Mouse (Mus musculus) embryonic facial prominence, embryonic 12.5 days (tissue): ENCODE results near the gene Zcwpw1. TPM values are rescaled to one million over a fixed set of nuclear protein-coding genes. Genes with fewer than 3 reads are reported as not detected.
"Not testable (repeated sequence)": the region's sequence is repeated elsewhere in the genome, so short reads cannot be mapped to it uniquely, and the experiment has no call there.

Experiments
- ATAC-seq: fragments of 200-750 bp; cut with Nextera tagmentation; 2 replicates; pipeline ENCODE4 v1.8.0; 2017; ENCODE audit not compliant: insufficient number of reproducible peaks, insufficient read depth, low FRiP score, low TSS enrichment
- H3K27ac ChIP-seq: fragments of 300-500 bp; sonication (generic); 2 replicates; pipeline ENCODE4 v1.5.1; 2016; ENCODE audit warnings: mild to moderate bottlenecking
- H3K27me3 ChIP-seq: fragments of 300-500 bp; sonication (generic); 2 replicates; pipeline ENCODE4 v1.6.1; 2016; ENCODE audit warnings: mild to moderate bottlenecking, moderate library complexity
- H3K36me3 ChIP-seq: fragments of 300-500 bp; sonication (generic); 2 replicates; pipeline ENCODE4 v1.6.1; 2016; ENCODE audit warnings: mild to moderate bottlenecking
- H3K4me1 ChIP-seq: fragments of 300-500 bp; sonication (generic); 2 replicates; pipeline ENCODE4 v1.6.1; 2016
- H3K4me2 ChIP-seq: fragments of 300-500 bp; sonication (generic); replicated peaks from 2 replicates; pipeline ENCODE4 v1.6.1; 2016; ENCODE audit warnings: mild to moderate bottlenecking, moderate library complexity
- H3K4me3 ChIP-seq: fragments of 300-500 bp; sonication (generic); 2 replicates; pipeline ENCODE4 v1.5.1; 2016; ENCODE audit warnings: mild to moderate bottlenecking
- H3K9ac ChIP-seq: fragments of 300-500 bp; sonication (generic); 2 replicates; pipeline ENCODE4 v1.6.1; 2016; ENCODE audit warnings: mild to moderate bottlenecking, moderate library complexity
- H3K9me3 ChIP-seq: fragments of 300-500 bp; sonication (generic); 2 replicates; pipeline ENCODE4 v1.6.1; 2016; ENCODE audit warnings: mild to moderate bottlenecking, moderate library complexity
- WGBS: fragments of 180-500 bp; shearing (Covaris S2); methylation state at CpG from one replicate; pipeline ENCODE4 v1.1.7; 2016; 5-methylcytosine and 5-hydroxymethylcytosine counted together
- polyA plus RNA-seq: library from polyadenylated mRNA; unstranded; fragments of >200 nt; fragmentation: Nextera tagmentation; extraction: Ambion mirVana; gene quantifications from 2 replicates; pipeline ENCODE4 v1.2.1, GENCODE M21; 2016

Gene Zcwpw1
- polyA plus RNA-seq, 1 experiment from 2014 or later: 39.3 TPM

- Histone ChIP-seq H3K27me3 (no peaks in the 10 kb centered on the region), H3K4me2 (peak overlapping the region; percentile 100), H3K36me3 (peaks cover 14% of the 10 kb centered on the region), H3K27ac (peak overlapping the region; percentile 95), H3K9me3 (no peaks in the 10 kb centered on the region), H3K4me1 (peaks cover 23% of the 10 kb centered on the region), H3K9ac (peak overlapping the region; percentile 78), H3K4me3 (peak overlapping the region; percentile 85)
- no peak for ATAC-seq
- WGBS: under 1% methylated on average over 16 of the region's 16 CpGs
Measured at GRCm38 (mm10) chr5:137746851-137747325, 40.7 kb upstream of the Zcwpw1 start.

DNA sequence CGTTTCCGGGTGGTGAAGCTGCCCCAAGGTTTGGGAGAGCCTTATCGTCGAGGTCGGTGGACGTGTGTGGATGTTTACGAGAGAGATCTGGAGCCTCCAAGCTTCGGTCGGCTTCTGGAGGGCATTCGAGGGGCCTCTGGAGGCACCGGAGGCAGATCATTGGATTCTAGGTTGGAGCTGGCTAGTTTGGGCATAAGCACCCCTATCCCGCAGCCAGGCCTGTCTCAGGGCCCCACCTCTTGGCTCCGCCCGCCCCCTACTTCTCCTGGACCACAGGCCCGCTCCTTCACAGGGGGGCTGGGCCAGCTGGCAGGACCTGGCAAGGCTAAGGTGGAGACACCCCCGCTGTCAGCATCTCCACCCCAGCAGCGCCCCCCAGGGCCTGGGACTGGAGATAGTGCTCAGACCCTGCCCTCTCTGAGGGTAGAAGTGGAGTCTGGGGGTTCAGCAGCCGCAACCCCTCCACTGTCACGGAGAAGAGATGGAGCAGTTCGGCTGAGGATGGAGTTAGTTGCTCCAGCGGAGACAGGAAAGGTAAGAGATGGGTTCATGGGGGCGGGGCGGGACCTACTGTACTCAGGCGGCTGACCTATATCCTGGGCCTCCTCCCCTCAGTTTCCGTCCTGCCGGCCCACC, 40.2 kb upstream of the Zcwpw1 start:
- Histone ChIP-seq H3K4me3 (peak overlapping the region; percentile 85), H3K36me3 (peaks cover 19% of the 10 kb centered on the region)
- WGBS: 4% methylated on average over 22 of the region's 26 CpGs

GRCm38 (mm10) chr5:137748130-137748770, 39.3 kb upstream of the Zcwpw1 start:
- Histone ChIP-seq H3K27me3 (no peaks in the 10 kb centered on the region), H3K4me1 (peaks cover 22% of the 10 kb centered on the region), H3K27ac (peak overlapping the region; percentile 95), H3K9me3 (no peaks in the 10 kb centered on the region), H3K36me3 (peaks cover 26% of the 10 kb centered on the region), H3K4me3 (peak overlapping the region; percentile 85), H3K4me2 (peak overlapping the region; percentile 100), H3K9ac (peak overlapping the region; percentile 41; the same call in 1 of the 2 replicates)
- no peak for ATAC-seq
- WGBS: 25% methylated on average over 5 of the region's 5 CpGs

More for the DNA sequence above, 40.2 kb upstream of the Zcwpw1 start:
- H3K27ac ChIP-seq: peak overlapping the region; percentile 95
- H3K9ac ChIP-seq: peak overlapping the region; percentile 78
- peak overlapping the region; percentile 100 for H3K4me2 ChIP-seq
- H3K9me3 ChIP-seq: no peaks in the 10 kb centered on the region
- ATAC-seq: no peak
- H3K27me3 ChIP-seq: no peaks in the 10 kb centered on the region
- H3K4me1 ChIP-seq: peaks cover 22% of the 10 kb centered on the region

DNA sequence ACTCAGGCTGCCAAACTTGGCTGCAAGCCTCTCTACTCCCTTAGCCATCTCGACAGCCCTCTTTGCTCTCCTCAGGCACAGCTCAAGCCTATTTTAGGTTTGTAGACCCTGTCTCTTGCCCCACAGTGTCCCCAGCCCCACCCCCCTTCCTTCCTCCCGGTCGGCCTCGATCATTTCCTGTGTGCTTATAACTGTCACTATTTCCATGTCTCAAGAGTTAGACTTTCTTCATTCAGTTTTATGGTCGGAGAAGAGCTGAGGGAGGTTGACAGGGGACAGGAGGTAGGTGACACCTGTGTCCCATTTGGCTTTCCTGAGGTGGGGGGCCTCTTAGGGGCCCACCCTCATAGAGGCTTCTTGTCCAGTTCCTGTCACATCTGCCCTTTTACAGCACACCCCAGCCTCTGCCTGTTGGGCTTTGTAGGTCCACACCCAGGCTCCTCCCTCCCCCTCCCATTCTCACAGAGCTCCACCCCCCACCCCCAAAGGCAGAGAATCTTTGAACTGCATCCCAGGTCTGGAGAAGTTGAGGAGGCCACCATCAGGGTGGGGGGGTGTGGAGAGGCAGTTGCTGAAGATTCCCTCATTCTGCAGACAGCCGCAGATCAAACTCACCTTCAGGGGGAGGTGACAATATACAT, 38.3 kb upstream of the Zcwpw1 start:
- Histone ChIP-seq H3K9me3 (no peaks in the 10 kb centered on the region), H3K27me3 (no peaks in the 10 kb centered on the region), H3K27ac (0 out of 2 replicates have a peak overlapping the region, but pooled peaks have one; percentile 30), H3K9ac (0 out of 2 replicates have a peak overlapping the region, but pooled peaks have one; percentile 16), H3K4me1 (peaks cover 22% of the 10 kb centered on the region), H3K4me3 (0 out of 2 replicates have a peak overlapping the region, but pooled peaks have one; percentile 12), H3K4me2 (peak overlapping the region; percentile 100), H3K36me3 (peaks cover 36% of the 10 kb centered on the region)
- 53% methylated on average over 6 of the region's 6 CpGs for WGBS
- ATAC-seq: no peak

DNA sequence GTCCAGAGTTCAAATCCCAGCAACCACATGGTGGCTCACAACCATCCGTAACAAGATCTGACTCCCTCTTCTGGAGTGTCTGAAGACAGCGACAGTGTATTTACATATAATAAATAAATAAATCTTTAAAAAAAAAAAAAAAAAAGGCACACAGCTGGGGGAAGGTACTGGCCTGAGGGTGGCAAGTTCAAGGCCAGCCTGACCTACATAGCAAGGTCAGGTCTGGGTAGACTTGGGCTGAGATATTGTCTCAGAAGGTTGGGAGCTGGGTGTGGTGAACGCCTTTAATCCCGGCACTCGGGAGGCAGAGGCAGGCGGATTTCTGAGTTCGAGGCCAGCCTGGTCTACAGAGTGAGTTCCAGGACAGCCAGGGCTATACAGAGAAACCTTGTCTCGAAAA, 37.4 kb upstream of the Zcwpw1 start:
- not testable (repeated sequence) for H3K4me2 ChIP-seq, ATAC-seq, H3K27ac ChIP-seq, H3K9ac ChIP-seq, H3K9me3 ChIP-seq, H3K4me3 ChIP-seq, H3K27me3 ChIP-seq
- H3K4me1 ChIP-seq: peaks cover 22% of the 10 kb centered on the region
- WGBS: 91% methylated on average over 6 of the region's 8 CpGs
- H3K36me3 ChIP-seq: peaks cover 40% of the 10 kb centered on the region

DNA sequence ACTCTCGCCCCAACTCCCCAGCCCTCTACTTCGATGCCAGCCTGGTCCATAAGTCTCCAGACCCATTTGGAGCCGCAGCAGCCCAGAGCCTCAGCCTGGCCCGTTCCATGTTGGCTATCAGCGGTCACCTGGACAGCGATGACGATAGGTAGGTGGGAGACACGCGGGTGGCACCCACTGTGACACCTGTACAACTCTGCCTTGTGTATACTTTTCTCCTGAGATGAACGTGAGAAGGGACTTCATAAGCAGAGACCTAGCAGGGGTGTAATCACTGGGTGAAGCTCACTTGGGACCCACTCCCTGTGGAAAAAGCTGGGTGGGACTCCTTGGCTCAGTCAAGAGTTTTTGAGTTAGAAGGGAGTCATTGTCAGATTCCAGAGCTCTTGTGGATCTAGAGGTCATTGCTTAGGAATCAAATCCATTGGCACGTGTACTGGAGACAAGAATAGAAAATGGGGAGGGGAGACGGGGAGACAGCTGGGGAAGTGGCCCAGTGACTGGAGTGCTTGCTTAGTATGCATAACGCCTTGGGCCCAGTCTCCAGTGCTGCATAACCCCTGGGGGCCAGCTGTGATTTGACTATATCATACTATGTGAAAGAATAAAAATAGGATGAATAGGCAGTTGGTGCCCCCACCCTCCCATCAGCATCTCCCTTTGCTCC, 36.2 kb upstream of the Zcwpw1 start:
- Histone ChIP-seq H3K4me2 (no peak overlapping the region), H3K9ac (no peak overlapping the region), H3K36me3 (peaks cover 50% of the 10 kb centered on the region), H3K9me3 (no peaks in the 10 kb centered on the region), H3K4me1 (peaks cover 22% of the 10 kb centered on the region), H3K27ac (no peak overlapping the region), H3K27me3 (no peaks in the 10 kb centered on the region), H3K4me3 (no peak overlapping the region)
- WGBS: 94% methylated on average over 13 of the region's 13 CpGs
- ATAC-seq: no peak

- Histone ChIP-seq H3K36me3 (peaks cover 52% of the 10 kb centered on the region), H3K9me3 (no peaks in the 10 kb centered on the region), H3K27ac (no peak overlapping the region), H3K4me3 (no peak overlapping the region), H3K4me1 (peaks cover 22% of the 10 kb centered on the region), H3K27me3 (no peaks in the 10 kb centered on the region), H3K4me2 (no peak overlapping the region), H3K9ac (no peak overlapping the region)
- WGBS: 91% methylated on average over 6 of the region's 6 CpGs
- no peak for ATAC-seq
Measured at GRCm38 (mm10) chr5:137751988-137752387, 35.6 kb upstream of the Zcwpw1 start.

DNA sequence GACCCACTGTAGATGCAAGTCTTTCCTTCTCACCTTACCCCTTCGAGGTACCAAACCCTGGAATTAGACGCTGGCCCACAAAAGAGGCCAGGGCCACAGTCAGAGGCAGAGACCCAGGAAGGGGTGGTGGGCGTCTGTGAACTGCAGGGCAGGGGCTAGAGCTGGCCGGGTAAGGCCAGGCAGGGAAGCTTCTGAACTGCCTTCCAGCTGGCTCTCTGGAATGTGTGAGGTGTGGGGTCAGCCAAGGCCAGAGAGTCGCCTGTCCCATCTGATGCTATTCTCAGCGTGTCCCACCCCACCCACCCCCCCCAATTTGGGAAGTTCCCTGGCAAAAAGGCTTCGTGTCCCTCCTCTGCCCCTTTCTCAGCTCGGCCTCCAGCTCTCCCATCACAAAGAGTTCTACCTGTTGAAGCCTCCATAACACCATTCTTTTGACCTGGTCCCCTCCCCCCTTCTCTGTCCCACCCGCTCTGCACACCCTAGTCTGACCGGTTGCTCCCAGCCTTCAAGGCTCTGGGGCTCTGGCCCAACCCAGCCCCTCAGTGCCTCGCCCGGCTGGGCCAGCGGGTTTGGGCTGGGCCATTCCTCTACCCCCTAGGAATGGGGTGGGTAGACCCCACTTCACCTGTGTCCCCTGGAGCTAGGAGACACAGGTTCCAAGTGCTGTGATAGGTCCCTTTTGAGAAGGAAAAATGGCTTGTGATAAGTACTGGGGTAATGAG, 34.3 kb upstream of the Zcwpw1 start:
- no peaks in the 10 kb centered on the region for H3K9me3 ChIP-seq
- H3K9ac ChIP-seq: 0 out of 2 replicates have a peak overlapping the region, but pooled peaks have one; percentile 27
- no peak for ATAC-seq
- peaks cover 62% of the 10 kb centered on the region for H3K36me3 ChIP-seq
- no peak overlapping the region for H3K27ac ChIP-seq
- no peak overlapping the region for H3K4me3 ChIP-seq
- no peaks in the 10 kb centered on the region for H3K27me3 ChIP-seq
- H3K4me1 ChIP-seq: peaks cover 13% of the 10 kb centered on the region
- no peak overlapping the region for H3K4me2 ChIP-seq
- 81% methylated on average over 13 of the region's 13 CpGs for WGBS

DNA sequence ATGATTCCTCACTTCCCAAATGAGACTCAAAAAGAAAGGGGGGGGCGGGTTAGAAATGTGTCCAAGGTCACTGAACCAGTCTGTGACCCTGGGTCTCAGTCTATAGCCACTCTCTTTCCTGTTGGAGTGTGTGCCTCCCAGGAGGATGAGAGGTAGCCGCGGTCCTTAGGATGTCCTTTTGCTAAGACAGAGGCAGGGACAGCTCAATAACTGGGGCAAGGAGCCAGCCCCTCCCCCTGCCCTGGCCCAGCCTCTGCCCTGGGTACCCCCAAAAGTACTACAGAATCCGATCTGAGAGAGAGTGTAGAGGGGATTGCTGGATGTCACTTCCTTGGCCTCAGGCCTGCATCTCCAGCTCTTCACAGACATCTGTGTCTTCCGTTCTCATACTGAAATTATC, 32.2 kb upstream of the Zcwpw1 start:
- WGBS: 81% methylated on average over 5 of the region's 5 CpGs
- H3K27ac ChIP-seq: no peak overlapping the region
- H3K27me3 ChIP-seq: no peaks in the 10 kb centered on the region
- H3K4me1 ChIP-seq: no peaks in the 10 kb centered on the region; the same call in 1 of the 2 replicates
- no peak overlapping the region for H3K4me2 ChIP-seq
- H3K36me3 ChIP-seq: peaks cover 74% of the 10 kb centered on the region
- no peak for ATAC-seq
- H3K9ac ChIP-seq: no peak overlapping the region
- H3K4me3 ChIP-seq: no peak overlapping the region
- H3K9me3 ChIP-seq: no peaks in the 10 kb centered on the region

DNA sequence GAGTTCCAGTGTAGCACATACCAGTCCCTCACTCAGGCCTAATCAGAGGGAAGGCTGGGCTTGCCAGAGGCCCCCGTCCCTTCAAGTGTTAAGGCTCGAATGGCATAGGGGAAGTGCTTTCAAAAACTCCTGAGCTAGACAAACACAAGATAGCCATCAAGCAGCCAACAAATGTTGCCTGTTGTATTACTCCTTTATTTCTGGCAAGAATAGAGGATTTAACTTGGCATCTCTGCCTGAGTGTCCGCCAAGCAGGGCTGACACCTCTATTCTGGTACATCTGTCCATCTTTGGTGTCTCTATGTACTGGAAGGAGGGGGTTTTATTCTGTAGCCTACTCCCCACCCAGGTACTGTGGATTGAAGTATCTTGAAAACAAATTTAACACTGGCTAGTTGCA, 31.5 kb upstream of the Zcwpw1 start:
- Histone ChIP-seq H3K36me3 (peaks cover 72% of the 10 kb centered on the region), H3K9ac (no peak overlapping the region), H3K4me3 (no peak overlapping the region), H3K27ac (no peak overlapping the region), H3K4me1 (no peaks in the 10 kb centered on the region; the same call in 1 of the 2 replicates), H3K9me3 (no peaks in the 10 kb centered on the region), H3K27me3 (no peaks in the 10 kb centered on the region), H3K4me2 (no peak overlapping the region)
- 76% methylated on average over 3 of the region's 3 CpGs for WGBS
- no peak for ATAC-seq
